Mouse (Mus musculus) gastrocnemius, postnatal 14 days (tissue): ENCODE results near the gene Etl4. TPM values are rescaled to one million over a fixed set of nuclear protein-coding genes. Genes with fewer than 3 reads are reported as not detected.
A peak's percentile ranks its signal among the peaks of the same experiment; 100 is the strongest.

Experiments
- DNase-seq: peaks from one replicate; pipeline ENCODE4 v3.0.0; 2021; ENCODE audit warnings: mixed read lengths
- intact Hi-C: fragments of 180-260 bp; cut with DNase I; formaldehyde crosslinking; loops from one replicate; pipeline ENCODE4 v1.15.1; 2025; ENCODE audit warnings: low total_unique reads
- long read RNA-seq, 2 experiments: library from polyadenylated mRNA; stranded (forward); transcript quantifications; one replicate each; pipeline ENCODE4 v2.0.0; 2021
- total RNA-seq, 2 experiments: library from RNA; stranded (reverse); gene quantifications; 2 replicates each; pipeline ENCODE4 v1.2.3; 2021

Gene Etl4
- 10 to 100 TPM; 28.3 to 46.7 TPM for total RNA-seq
- long read RNA-seq, experiment 1, partial matches to known transcripts: 1 of 11 reads
- long read RNA-seq, experiment 1, other reads (novel, unspliced or antisense): 9 of 11 reads
- long read RNA-seq, experiment 2, partial matches to known transcripts: 3 of 10 reads
- long read RNA-seq, experiment 2, other reads (novel, unspliced or antisense): 7 of 10 reads

DNA sequence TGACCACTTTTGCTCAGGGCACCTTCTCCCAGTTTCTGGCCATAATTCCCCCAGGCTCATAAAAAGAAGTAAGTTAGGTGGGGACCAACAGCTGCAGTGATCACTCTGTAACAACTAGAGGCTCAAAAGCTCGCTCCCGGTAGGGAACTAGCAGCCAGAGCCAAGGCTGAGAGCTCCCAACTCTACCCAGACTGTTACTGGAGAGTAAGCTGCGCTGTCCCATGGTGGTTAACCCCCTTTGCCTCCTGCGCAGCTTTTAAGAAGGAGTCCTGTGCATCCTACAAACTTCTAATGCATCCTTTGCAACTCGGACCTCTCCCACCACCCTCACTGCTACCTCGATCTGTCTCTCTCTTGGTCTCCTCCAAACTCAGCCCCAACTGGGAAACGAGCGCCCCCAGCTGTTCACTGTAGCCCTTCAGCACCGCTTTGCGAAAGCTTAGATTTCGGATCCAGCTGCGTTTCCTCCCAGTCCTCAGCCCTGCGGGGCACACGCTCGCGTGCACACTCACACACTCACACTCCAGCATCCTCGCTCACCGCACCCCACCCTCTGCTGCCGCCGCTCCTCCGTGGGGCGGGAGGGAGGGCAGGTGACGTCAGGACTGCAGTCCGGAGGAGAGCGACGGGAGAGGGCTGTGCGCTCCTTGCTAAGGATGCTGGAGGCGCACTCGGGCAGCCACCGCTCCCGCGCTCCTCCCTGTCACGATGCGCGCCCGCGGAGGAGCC, at the start of gene Etl4:
TSS of gene Etl4 (plus strand) at position 610 of the 729 bp plus-strand sequence.
- peak; percentile 9 for DNase-seq

DNA sequence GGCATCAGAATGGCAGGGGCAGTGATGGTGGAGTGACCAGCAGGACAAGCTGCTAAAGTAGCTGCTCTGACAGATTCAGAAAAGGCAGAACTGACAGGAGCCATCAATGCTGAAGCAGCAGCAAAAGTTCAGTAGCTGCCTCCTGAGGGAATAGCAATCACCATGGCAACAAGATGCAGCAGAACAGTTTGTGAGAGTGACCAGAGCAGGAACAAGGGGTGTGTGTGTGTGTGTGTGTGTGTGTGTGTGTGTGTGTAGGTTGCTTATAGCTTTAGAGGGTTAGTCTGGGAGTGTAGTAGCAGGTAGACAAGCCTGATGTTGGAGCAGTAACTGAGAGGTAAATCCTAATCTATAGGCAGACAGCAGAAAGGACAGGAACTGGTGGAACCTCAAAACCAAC, 40.4 kb upstream of the Etl4 start:
- no peak for DNase-seq
- intact Hi-C loops: no loop called here

More for the DNA sequence above, at the start of gene Etl4:
- intact Hi-C loops: no loop called here

DNA sequence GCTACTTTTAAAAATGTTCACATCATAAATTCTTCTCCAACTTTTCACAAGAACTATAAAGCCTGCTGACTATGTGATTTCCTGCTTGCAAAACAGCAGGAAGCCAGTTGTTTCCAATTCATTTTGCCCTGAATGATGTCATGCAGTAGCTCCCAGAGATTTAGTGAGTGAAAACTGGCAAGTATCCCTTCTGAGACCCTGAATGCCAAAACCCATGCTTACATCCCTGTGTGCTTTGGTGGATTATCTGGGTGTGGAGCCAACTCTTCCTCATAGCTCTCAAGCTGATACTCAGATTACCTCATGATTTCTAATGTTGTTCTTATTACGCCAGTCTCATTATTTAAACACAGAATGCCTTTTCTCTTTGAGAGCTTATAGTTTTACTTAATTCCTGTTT, 37.7 kb upstream of the Etl4 start:
- intact Hi-C loops: no loop called here
- DNase-seq: no peak

DNA sequence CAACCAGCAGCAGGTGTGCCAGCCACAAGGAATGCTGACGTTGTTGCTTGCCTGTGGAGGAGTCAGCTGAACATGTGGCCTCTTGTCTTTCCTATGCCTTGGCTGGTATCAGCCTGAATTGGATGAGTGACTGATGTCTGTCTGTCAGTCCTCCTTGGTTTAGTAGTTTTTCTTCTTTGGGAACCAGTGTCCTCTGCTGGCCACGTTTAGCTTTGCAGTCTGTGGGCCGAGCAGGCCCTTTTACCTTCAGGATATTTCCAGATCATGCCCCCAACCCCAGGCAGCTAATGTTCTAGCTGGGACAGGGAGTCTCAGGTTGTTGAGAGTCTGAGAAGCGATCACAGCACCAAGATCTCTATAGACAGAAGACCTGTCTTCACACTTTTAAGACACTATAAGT, 18.7 kb upstream of the Etl4 start:
- no peak for DNase-seq
- intact Hi-C loops: no loop called here

DNA sequence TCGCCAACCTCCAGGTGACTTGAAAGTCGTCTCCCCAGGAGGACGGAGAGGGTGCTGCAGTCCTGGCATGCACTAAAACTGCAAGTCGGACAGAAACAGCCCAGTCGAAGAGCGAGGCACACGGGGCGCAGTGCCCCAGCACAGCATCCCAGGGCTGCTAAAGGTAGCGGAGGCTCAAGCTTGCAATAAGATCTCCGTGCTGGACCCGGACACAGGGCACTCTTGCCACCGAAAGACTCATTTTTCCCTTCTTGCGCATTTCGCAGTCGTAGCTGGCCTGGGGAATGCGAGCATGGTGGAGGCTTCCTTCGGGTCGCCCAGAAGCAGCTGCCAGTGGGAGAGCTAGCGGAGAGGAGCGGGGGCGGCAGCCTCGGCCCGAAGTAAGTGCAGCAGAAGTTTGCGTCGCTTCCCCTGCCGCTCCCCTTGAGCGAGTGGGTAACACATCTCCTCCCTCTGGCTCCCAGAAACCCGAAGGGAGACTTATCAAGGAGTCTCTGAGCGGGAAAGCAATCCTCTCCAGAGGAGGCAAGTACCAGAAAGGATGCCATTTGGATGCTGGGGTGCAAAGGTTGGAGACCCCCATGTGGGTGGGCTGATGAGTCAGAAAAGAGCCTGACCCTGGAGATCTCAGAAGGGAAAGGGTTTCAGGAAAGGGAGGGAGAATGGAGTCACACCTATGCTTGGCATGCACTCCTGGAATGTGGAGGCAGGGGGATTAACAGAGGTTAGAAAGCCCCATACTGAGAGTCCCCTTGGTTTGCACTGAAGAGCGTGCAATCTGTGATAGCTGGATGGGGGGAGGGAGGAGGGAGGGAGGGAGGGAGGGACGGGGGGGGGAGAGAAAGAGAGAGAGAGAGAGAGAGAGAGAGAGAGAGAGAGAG, 560 bp downstream of the Etl4 start:
- no peak for DNase-seq
- intact Hi-C loops: loop anchor here (10.0 kb wide), 2 partner anchors 185 to 385 kb away; no protein-coding TSS in a partner anchor

DNA sequence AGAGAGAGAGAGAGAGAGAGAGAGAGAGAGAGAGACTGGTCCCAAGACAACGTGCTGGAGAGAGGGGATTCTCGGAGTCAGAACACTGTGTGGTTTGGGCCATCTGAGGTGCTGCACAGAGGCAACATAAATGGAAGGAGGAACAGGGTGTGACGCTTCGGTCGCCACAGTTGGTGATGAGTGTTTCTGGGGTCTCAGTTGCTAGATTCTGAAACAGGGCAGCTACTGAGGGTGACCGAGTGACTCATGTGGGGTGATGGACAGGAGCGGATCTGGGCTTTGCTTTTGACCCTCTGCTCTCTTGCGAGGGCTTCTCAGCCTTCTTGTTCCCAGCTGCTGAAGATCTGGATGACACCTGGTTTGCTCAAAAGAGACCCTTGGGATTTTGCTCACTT, 1.2 kb downstream of the Etl4 start:
- intact Hi-C loops: loop anchor here (10.0 kb wide), 2 partner anchors 186 to 386 kb away; no protein-coding TSS in a partner anchor

DNA sequence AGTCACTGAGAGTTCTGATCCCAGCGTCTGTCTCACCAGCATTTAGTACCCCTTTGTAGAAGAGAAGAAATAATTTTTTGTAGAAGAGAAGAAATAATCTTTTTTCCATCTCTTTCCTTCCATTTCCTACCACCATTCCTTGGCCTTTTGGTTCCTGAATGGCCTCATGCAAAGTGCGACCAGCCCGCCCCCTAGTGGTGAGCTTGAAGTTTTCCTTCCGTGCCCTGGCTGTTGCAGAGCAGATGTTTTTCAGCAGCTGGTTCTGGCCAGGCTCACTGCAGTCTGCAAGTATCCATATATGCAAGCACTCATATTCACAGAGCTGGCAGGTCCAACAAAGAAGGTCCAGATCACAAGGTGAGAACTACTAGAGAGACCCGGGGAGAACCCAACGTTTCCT, 9.6 kb downstream of the Etl4 start:
- peak; percentile 61 for DNase-seq
- intact Hi-C loops: loop anchor here (10.0 kb wide), 2 partner anchors 194 to 394 kb away; no protein-coding TSS in a partner anchor

More for the DNA sequence above, 1.2 kb downstream of the Etl4 start:
- no peak for DNase-seq

DNA sequence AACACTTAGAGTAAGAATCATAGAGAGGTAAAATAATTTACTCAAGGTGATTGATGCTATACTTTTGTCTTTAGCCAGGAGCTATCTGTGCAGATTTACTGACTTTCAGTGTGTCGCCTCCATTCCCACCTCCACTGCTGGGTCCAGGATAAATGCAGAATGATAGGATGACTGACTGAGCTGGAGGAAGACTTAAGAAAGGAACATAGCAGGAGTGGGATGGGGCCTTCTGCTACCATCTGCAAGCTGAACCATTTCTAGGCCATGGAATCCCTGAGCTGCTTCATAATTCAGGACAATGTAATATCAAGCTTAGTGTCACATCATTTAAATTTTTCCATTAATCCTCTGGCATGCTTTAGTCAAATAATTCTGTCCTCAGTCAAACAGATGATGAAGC, 20.4 kb downstream of the Etl4 start:
- intact Hi-C loops: no loop called here
- DNase-seq: no peak

DNA sequence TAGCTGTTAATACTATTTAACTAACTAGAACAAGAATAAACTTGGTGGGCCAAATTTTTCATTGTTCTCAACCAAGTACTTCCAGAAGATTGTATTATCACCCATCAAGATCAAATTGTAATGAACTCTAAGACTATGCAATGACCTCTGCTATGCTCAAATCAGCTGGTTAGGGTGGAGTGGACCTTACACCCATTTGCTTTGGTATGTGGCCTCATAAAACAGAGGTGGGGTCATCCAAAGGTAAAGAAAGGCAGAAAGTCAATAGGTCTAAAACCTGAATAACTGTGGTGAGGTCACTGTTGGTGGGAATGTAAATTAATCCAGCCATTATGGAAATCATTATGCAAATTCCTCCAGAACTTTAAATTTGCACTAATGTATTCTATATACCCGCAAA, 24.3 kb downstream of the Etl4 start:
- intact Hi-C loops: no loop called here

DNA sequence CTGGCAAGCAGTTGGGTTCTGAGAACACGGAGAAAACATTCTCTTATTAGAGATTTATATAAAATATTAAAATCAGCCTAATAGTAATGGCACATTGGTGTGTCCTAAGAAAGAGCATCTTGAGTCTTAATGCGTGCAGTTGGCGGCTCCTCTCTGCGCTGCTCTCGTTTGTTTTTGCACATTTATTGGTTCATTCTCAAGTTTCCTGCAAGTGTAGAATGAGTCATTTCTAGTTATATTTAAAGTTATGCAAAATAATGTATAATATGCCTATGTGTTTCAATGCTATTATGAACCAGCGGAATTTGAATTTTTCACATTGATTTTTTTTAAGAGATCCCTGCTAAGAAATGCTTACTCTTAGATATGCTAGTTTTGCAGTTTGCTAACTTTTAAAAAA, 35.6 kb downstream of the Etl4 start:
- intact Hi-C loops: no loop called here
- DNase-seq: no peak

More for the DNA sequence above, 24.3 kb downstream of the Etl4 start:
- no peak for DNase-seq

DNA sequence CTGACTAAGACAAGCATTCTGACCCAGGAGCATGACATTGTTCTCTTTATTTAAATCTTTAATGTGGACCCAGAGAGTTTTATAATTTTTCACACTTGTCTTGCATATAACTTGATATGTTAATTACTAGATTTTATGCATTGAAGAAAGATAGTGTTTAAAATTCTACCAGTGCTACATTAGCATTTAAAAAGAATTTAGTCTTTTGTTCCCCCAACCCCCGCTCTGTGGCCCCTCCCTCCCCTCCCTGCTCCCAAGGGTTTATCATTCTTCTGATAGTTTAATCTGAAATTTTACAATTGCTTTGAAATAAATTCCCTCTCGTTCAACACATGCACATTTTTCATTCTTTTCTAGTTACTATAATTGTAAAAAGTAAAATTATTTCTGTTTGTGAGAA, 43.4 kb downstream of the Etl4 start:
- intact Hi-C loops: no loop called here

DNA sequence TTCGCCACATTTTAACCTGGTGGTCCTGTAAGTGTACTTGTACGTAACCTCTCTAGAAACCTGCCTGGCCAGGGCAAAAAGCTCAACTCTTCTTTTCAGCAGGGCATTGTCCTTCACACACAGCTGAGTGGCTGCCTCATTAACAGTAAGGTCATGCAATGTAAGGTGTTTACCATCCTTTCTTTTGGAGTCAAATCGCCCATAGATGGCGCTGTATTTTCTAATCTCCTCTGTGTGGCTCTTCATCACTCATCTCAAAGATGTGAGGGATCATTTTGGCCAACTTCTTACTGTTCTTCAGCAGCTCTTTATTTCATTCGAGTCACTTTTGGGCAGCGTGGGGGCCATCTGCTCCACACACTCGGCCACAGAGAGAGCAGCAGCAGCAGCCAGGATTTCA, 56.9 kb downstream of the Etl4 start:
- intact Hi-C loops: no loop called here

More for the DNA sequence above, 43.4 kb downstream of the Etl4 start:
- DNase-seq: no peak

DNA sequence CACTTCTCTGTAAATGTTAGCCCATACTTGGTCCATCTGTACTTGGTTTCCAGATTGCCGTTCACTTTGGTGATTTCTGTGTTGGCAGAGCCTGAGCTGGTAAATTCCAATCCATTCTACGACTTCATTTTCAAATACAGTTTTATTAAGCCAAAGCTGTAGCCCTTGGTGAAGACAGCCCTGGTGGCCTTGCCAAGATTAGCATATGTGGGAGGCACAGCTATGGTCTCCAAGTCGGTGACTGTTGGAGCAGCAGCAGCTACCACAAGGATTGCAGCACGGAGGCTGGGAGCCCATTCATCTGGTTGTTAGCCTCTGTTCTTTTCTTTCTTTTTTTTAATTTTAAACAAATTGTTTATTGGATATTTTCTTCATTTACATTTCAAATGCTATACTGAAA, 128.1 kb downstream of the Etl4 start:
- DNase-seq: no peak
- intact Hi-C loops: no loop called here

More for the DNA sequence above, 56.9 kb downstream of the Etl4 start:
- no peak for DNase-seq

DNA sequence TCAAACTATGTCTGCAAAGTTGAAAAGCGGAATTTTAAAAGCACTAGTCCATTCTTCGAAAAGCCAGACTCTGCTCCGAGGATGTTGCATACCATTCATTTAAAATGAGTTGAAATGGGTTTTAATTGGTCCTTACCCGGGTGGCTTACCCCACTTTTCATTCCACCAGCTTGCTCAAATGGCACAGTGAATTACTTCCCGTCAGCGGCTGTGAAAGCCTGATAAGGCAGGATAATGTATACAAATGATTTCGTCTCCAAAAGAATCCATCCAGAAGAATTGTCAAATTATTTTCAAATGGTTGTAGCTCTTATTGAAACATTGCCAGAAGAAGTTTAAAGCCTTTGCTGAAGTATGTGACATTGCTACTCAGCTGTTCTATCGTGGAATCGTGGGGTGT, 162.8 kb downstream of the Etl4 start:
- intact Hi-C loops: no loop called here
- no peak for DNase-seq

DNA sequence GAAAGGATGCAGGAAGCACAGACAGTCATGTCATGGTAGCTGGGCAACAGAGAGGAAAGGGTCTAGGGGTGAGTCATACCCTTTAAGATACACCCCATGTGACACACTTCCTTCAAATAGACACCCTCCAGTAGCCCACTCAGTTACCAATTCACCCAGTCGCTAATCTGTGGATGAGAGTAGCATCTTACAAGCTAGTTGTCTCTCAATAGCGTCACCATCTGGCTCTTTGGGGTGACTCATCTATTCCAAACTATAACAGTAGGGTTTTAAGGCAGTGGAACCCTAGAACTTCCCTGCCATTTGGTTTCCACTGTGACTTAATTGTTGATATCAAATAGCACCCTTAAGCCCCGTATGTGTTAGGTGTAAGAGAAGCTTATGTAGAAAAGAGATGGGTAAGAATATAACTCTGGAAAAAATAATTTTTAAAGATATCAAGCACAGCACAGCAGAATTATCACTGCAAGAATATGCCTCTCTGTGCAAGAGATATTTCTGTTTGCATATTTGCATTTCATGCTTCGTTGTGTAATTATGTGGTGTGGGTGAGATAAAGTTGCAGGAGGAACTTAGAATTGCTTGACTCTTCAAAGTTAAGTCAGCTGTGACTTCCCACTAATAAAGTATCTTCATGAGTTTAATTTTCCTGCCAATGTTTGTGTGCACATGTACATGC, 166.7 kb downstream of the Etl4 start:
- intact Hi-C loops: no loop called here
- no peak for DNase-seq

DNA sequence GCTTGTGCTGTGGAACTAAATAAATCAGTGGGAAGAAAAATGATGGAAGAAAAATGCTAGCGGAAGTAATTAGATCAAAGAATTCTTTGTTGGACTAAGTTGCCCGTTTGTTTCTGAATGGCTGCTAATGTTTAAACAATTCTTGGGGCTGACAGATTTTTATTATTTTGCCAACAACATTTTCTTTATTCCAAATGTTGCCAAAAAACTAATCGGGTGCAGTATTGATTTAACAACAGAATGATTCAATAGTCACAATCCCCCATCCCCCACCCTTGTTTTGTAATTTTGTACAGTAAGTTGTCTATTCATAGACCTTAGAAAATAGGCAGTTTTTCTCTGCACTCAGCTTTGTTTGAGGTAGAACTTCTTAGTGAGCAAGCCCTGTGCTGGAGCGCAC, 175.2 kb downstream of the Etl4 start:
- DNase-seq: no peak
- intact Hi-C loops: no loop called here

DNA sequence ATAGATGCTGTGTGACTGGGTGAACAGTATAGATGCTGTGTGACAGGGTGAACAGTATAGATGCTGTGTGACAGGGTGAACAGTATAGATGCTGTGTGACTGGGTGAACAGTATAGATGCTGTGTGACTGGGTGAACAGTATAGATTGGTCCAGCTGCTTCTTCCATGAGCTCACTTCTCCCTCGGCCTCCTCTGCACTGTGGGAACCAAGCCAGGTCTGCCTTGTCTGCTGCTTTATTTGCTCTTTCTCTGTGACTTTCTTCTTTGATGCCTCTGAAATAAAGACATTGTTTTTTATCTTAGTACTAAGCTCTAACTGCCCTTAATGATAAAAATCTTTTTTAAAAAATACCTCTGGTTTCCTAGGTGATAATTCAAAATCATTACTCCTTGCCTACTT, 195.9 kb downstream of the Etl4 start:
- intact Hi-C loops: no loop called here

DNA sequence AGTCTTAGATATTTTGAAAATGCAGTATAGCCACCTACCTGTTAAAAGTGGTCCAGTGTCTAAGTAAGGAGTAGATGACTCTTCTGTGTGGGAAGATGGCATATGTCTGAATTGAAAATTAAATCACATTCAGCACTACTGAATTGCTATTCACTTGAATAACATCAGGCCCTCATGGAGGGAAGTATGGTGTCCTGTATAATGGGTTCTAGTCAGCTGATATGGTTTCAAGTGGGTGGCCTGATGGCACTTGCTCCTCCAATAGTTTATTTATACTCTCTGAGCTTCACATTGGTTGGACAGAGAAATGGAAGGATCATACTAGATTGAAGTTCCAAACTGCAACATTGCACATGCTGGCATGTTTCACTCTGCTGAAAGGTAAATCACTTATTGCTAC, 202.1 kb downstream of the Etl4 start:
- intact Hi-C loops: no loop called here
- no peak for DNase-seq

More for the DNA sequence above, 195.9 kb downstream of the Etl4 start:
- no peak for DNase-seq

DNA sequence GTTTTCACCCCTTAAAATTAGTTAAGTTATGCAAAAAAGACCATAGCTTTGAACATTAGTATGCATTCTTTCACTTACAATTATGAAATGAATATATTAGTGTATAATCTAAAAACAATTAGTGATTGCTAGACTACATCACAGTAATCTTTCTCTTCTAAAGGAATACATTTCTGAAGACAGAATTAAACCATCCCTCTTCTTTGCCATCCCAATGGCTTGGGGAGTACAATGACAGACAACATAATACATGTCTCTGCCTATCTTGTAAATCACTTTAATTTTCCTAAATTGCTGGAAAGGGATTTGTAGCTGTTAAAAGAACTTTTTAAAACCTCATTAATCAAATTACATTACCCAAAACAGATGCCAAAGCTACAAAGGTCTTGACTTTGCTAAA, 216.3 kb downstream of the Etl4 start:
- DNase-seq: no peak
- intact Hi-C loops: no loop called here

DNA sequence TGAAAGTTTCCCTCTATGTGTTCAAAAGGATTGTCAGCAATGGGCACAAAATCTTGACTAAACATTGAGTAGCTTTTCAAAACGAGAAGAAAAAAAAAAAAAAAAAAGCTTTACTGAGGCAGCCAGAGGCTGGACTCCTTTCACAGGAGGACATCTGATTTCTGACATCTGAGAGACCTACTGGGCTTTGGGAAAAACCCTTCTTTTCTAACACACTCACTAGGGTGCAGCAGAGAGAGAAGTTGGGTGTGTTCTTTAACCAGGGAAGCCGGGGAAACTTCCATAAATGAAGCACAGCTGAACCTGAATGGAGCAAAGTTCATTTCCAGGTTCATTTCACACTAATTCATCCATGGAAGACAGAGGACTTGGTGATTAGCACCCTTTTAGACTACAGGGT, 222.2 kb downstream of the Etl4 start:
- intact Hi-C loops: loop anchor here (10.0 kb wide), 1 partner anchor 1207 kb away; no protein-coding TSS in a partner anchor
- DNase-seq: no peak
